Mouse (Mus musculus) olfactory bulb, adult 2 months (tissue): Measurements from ENCODE around the gene Elovl3.

Experiments
- CTCF ChIP-seq: fragments of 200-500 bp; IDR thresholded peaks from 2 replicates; pipeline ENCODE4 v1.5.1; 2012; ENCODE audit warnings: low read depth, mild to moderate bottlenecking, low read length, moderate library complexity; ENCODE audit not compliant: insufficient read depth
- POLR2A ChIP-seq: fragments of 200-500 bp; IDR thresholded peaks from 2 replicates; pipeline ENCODE4 v1.6.1; 2012; ENCODE audit warnings: mild to moderate bottlenecking, low read depth, low read length, moderate library complexity; ENCODE audit not compliant: insufficient read depth

GRCm38 (mm10) chr19:46114617-46115016 is 17.1 kb upstream of the Elovl3 start:
- TF ChIP-seq POLR2A (no peak), CTCF (no peak)
